Mouse (Mus musculus): ENCODE data around the gene Ripk1. TPM values are rescaled to one million over a fixed set of nuclear protein-coding genes. Genes with fewer than 3 reads are reported as not detected.
"Not testable (repeated sequence)": the region's sequence is repeated elsewhere in the genome, so short reads cannot be mapped to it uniquely, and the experiment has no call there.

Gene Ripk1
- polyA plus RNA-seq, 1 experiment: 6.6 TPM

GRCm38 (mm10) chr13:34072847-34073246 lies 70.7 kb downstream of the Ripk1 start:
- no peak for DNase-seq (ENCODE audit: low read depth, low spot score)
- 85% methylated on average over 3 of the region's 3 CpGs for WGBS

- DNase-seq (ENCODE audit: low read depth, low spot score): not testable (repeated sequence)
- WGBS: 96% methylated on average over 12 of the region's 17 CpGs
Measured at GRCm38 (mm10) chr13:34074441-34074840, 72.3 kb downstream of the Ripk1 start.

GRCm38 (mm10) chr13:34075893-34076292 lies 73.7 kb downstream of the Ripk1 start:
- DNase-seq (ENCODE audit: low read depth, low spot score): not testable (repeated sequence)
- WGBS: 69% methylated on average over 6 of the region's 6 CpGs

GRCm38 (mm10) chr13:34076561-34077491 lies 74.7 kb downstream of the Ripk1 start:
- 49% methylated on average over 20 of the region's 20 CpGs for WGBS
- DNase-seq (ENCODE audit: low read depth, low spot score): no peak

- DNase-seq (ENCODE audit: low read depth, low spot score): peak; percentile 55
- under 1% methylated on average over 45 of the region's 45 CpGs for whole genome bisulfite sequencing
Measured at GRCm38 (mm10) chr13:34077492-34078271, 75.5 kb downstream of the Ripk1 start, which contains the start of gene Tubb2a. Gene Tubb2a, minus strand, starts transcription at chr13:34078007.

GRCm38 (mm10) chr13:34078500-34079280 lies 76.5 kb downstream of the Ripk1 start:
- no peak for DNase-seq (ENCODE audit: low read depth, low spot score)
- WGBS: 40% methylated on average over 16 of the region's 16 CpGs

GRCm38 (mm10) chr13:34079801-34080200 lies 77.6 kb downstream of the Ripk1 start:
- no peak for DNase-seq (ENCODE audit: low read depth, low spot score)
- WGBS: 24% methylated on average over 3 of the region's 3 CpGs

- no peak for DNase-seq (ENCODE audit: low read depth, low spot score)
- WGBS: 86% methylated on average over 4 of the region's 4 CpGs
Measured at GRCm38 (mm10) chr13:34081926-34082325, 79.8 kb downstream of the Ripk1 start.

- 19% methylated on average over 9 of the region's 9 CpGs for WGBS
Measured at GRCm38 (mm10) chr13:34084026-34084750, 82.0 kb downstream of the Ripk1 start.

More at GRCm38 (mm10) chr13:34084026-34084750, 82.0 kb downstream of the Ripk1 start:
- DNase-seq (ENCODE audit: low read depth, low spot score): no peak

Other genes starting within 250 kb of the Ripk1 start
- not detected in 2 replicates for gene Serpinb6e, start 159.0 kb upstream of the Ripk1 start, polyA plus RNA-seq (2012; rRNA removed)
- not detected in 2 replicates for gene Serpinb6c, start 96.7 kb upstream of the Ripk1 start, polyA plus RNA-seq (2012; rRNA removed)
- 14.5 and 16.3 TPM in 2 replicates for gene Nqo2, start 37.7 kb upstream of the Ripk1 start, polyA plus RNA-seq (2012; rRNA removed)
- 220 and 263 TPM in 2 replicates for gene Serpinb6a, start 431 bp downstream of the Ripk1 start, polyA plus RNA-seq (2012; rRNA removed)
- gene Bphl, start 35.2 kb downstream of the Ripk1 start, polyA plus RNA-seq (2012; rRNA removed): 22.2 and 24.3 TPM in 2 replicates
- gene Tubb2a, start 75.6 kb downstream of the Ripk1 start, polyA plus RNA-seq (2012; rRNA removed): 118 and 120 TPM in 2 replicates
- gene Tubb2b, start 128.1 kb downstream of the Ripk1 start, polyA plus RNA-seq (2012; rRNA removed): 14.2 and 17.0 TPM in 2 replicates
- gene Psmg4, start 160.6 kb downstream of the Ripk1 start, polyA plus RNA-seq (2012; rRNA removed): 73.0 and 77.6 TPM in 2 replicates